Mouse (Mus musculus) forebrain, embryonic 12.5 days (tissue): ENCODE results near the gene Ppp1r27. TPM values are rescaled to one million over a fixed set of nuclear protein-coding genes. Genes with fewer than 3 reads are reported as not detected.
"Not testable (repeated sequence)": the region's sequence is repeated elsewhere in the genome, so short reads cannot be mapped to it uniquely, and the experiment has no call there.

Experiments
- ATAC-seq: fragments of 200-750 bp; cut with Nextera tagmentation; 2 replicates; pipeline ENCODE4 v1.8.0; 2017; ENCODE audit warnings: moderate TSS enrichment; ENCODE audit not compliant: low FRiP score
- H3K27ac ChIP-seq: fragments of 300-500 bp; sonication (generic); 2 replicates; pipeline ENCODE4 v1.5.1; 2016; ENCODE audit warnings: mild to moderate bottlenecking
- H3K27me3 ChIP-seq: fragments of 300-500 bp; sonication (generic); 2 replicates; pipeline ENCODE4 v1.6.1; 2016; ENCODE audit warnings: mild to moderate bottlenecking
- H3K36me3 ChIP-seq: fragments of 300-500 bp; sonication (generic); replicated peaks from 2 replicates; pipeline ENCODE4 v1.6.1; 2016; ENCODE audit warnings: mild to moderate bottlenecking
- H3K4me1 ChIP-seq: fragments of 300-500 bp; sonication (generic); 2 replicates; pipeline ENCODE4 v1.6.1; 2016
- H3K4me2 ChIP-seq: fragments of 300-500 bp; sonication (generic); 2 replicates; pipeline ENCODE4 v1.6.1; 2016; ENCODE audit warnings: mild to moderate bottlenecking, moderate library complexity
- H3K4me3 ChIP-seq: fragments of 300-500 bp; sonication (generic); replicated peaks from 2 replicates; pipeline ENCODE4 v1.5.1; 2016; ENCODE audit warnings: mild to moderate bottlenecking
- H3K9ac ChIP-seq: fragments of 300-500 bp; sonication (generic); 2 replicates; pipeline ENCODE4 v1.6.1; 2016; ENCODE audit warnings: mild to moderate bottlenecking
- H3K9me3 ChIP-seq: fragments of 300-500 bp; sonication (generic); 2 replicates; pipeline ENCODE4 v1.6.1; 2016
- WGBS: fragments of 180-500 bp; shearing (Covaris S2); methylation state at CpG from one replicate; pipeline ENCODE4 v1.1.7; 2016; 5-methylcytosine and 5-hydroxymethylcytosine counted together
- polyA plus RNA-seq: library from polyadenylated mRNA; unstranded; fragments of >200 nt; fragmentation: Nextera tagmentation; extraction: Ambion mirVana; gene quantifications from 2 replicates; pipeline ENCODE4 v1.2.1, GENCODE M21; 2016

Ppp1r27 gene
- not detected in 2 replicates for polyA plus RNA-seq

DNA sequence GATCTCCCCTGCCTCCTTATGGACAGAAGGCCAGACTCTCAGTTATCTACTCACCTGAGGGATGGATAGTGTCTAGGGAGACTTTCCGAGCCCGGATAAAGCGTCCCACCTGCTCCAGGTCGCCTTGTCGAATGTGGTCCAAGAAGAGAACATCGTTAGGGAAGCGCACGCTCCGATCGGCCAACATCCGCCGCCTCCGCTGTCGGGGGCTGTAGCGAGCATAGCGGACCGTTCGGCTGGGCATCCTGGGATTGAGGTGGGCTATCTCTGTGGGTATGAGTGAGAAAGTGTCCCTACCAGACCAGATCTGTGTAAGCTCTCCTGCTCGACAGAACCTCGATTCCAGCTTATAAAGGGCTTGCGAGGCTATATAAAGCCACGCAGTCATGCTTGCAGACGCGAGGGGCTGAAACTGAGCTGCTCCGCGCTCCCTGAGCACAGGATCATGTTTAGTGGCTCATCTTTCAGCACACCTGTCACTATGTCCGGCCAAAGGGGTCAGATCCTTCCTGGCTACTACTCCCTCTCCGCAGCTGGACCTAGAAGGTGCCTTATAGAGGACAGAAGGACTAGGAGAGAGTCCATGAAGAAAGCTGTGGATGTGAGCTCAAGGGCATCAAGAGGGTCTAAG is at the start of gene Ppp1r27:
Gene Ppp1r27, minus strand, starts transcription at position 323 of the 631 bp plus-strand sequence.
- no peaks in the 10 kb centered on the region for H3K27me3 ChIP-seq
- WGBS, result 96% methylated on average over 28 of the region's 28 CpGs
- peak within 1 kb of the TSS; percentile 98 for H3K4me3 ChIP-seq
- H3K36me3 ChIP-seq, result no peaks in the 10 kb centered on the region
- H3K9ac ChIP-seq, result peak within 1 kb of the TSS; percentile 99
- ATAC-seq, result no peak
- peaks cover 27% of the 10 kb centered on the region for H3K4me1 ChIP-seq
- H3K4me2 ChIP-seq, result peak within 1 kb of the TSS; percentile 76
- no peaks in the 10 kb centered on the region for H3K9me3 ChIP-seq
- peak within 1 kb of the TSS; percentile 63; the same call in 1 of the 2 replicates for H3K27ac ChIP-seq

DNA sequence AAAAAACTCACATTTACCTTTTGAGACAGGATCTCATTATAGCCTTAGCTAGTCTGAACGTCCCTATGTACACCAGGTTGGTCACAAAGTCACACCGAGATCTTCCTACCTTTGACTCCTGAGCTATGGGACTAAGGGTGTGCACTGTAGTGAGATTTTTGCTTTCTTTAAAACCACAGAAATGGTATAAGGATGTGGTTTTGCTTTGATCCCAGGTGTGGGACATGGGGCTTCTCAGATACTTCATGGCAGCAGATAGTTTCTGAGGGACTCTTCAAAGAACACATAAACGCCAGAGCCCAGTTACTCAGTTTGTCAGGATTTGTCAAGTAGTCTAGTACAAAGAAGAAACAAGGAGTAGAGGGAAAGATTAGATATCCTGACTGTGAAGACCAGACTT is 49.8 kb upstream of the Ppp1r27 start:
- ATAC-seq, result no peak
- H3K4me2 ChIP-seq, result no peak overlapping the region

DNA sequence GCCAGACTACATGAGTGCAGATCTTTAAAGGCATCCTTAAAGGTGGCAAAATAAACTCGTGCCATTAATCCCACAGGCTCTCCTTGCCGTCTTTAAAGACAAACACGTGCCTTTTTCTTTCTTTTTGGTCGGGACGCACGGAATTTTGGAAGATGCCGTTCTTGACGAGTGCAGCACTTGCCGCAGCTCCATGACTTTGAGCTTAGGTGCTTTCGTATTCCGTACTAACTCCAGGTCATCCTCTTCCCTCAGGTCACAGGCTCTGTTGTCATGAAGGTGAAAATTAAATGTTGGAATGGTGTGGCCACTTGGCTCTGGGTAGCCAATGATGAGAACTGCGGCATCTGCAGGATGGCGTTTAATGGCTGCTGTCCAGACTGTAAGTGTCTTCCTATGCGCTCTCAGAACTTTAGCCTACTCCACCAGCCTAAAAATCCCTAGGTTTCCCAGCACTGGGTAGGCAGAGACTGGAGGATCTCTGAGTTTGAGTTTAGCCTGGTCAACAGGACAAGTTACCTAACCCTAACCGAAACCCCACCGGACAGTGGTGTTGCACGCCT is 48.1 kb upstream of the Ppp1r27 start:
- no peaks in the 10 kb centered on the region for H3K9me3 ChIP-seq
- H3K36me3 ChIP-seq, result peaks cover 63% of the 10 kb centered on the region
- peak overlapping the region; percentile 100 for H3K4me3 ChIP-seq
- H3K4me2 ChIP-seq, result peak overlapping the region; percentile 97
- H3K27me3 ChIP-seq, result no peaks in the 10 kb centered on the region
- peak overlapping the region; percentile 100 for H3K9ac ChIP-seq
- H3K27ac ChIP-seq, result peak overlapping the region; percentile 90
- peaks cover 32% of the 10 kb centered on the region for H3K4me1 ChIP-seq
- ATAC-seq, result no peak
- 51% methylated on average over 17 of the region's 17 CpGs for WGBS

More for the DNA sequence above, 49.8 kb upstream of the Ppp1r27 start:
- Histone ChIP-seq H3K4me1 (peaks cover 27% of the 10 kb centered on the region), H3K9me3 (no peaks in the 10 kb centered on the region), H3K4me3 (no peak overlapping the region), H3K27ac (no peak overlapping the region), H3K27me3 (no peaks in the 10 kb centered on the region), H3K36me3 (peaks cover 65% of the 10 kb centered on the region), H3K9ac (no peak overlapping the region)
- WGBS, result 94% methylated on average over 3 of the region's 3 CpGs

DNA sequence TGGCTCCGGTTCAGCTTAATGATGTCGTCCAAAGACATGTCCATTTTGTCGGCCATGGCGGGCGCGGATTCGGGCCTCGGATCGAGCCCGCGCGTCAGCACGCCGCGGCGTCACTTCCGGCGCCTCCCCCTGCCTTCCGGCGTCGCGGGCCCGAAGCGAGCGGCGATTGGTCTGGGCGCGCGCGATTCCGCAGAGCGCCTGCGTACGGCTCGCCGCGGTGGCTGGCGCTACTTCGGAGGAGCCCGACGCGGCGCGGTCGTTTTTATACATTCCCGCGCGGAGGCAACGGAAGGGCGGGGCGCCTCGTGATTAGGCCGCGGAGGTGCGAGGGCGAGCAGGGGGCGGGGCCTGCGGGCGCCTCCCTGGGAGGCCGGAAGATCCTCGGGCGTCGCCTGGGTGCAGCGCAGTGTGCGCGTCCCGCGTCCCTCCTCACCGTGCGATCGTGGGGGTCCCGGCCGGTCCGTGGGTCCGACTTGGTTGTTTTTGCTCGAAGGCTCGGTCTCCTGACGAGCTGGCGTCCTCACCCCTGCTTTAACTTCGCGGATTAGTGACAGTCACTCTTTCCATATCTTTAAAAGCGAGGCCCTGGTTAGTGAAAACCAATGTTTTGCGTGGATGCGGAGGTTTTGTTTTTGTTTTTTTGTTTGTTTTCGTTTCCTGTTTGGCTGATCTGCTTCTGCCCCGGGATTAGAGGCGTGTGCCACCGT is 47.5 kb upstream of the Ppp1r27 start, which contains the start of the genes Alyref and Anapc11:
Gene Alyref, minus strand, starts transcription at position 83 of the 707 bp plus-strand sequence.
Gene Anapc11, plus strand, starts transcription at position 139 of the 707 bp plus-strand sequence.
- Histone ChIP-seq H3K9me3 (no peaks in the 10 kb centered on the region), H3K27ac (peak within 1 kb of the TSS; percentile 90), H3K36me3 (peaks cover 63% of the 10 kb centered on the region), H3K9ac (peak within 1 kb of the TSS; percentile 100), H3K4me3 (peak within 1 kb of the TSS; percentile 100), H3K27me3 (no peaks in the 10 kb centered on the region), H3K4me2 (peak within 1 kb of the TSS; percentile 97), H3K4me1 (peaks cover 32% of the 10 kb centered on the region)
- ATAC-seq, result peak; percentile 98
- under 1% methylated on average over 86 of the region's 88 CpGs for WGBS

DNA sequence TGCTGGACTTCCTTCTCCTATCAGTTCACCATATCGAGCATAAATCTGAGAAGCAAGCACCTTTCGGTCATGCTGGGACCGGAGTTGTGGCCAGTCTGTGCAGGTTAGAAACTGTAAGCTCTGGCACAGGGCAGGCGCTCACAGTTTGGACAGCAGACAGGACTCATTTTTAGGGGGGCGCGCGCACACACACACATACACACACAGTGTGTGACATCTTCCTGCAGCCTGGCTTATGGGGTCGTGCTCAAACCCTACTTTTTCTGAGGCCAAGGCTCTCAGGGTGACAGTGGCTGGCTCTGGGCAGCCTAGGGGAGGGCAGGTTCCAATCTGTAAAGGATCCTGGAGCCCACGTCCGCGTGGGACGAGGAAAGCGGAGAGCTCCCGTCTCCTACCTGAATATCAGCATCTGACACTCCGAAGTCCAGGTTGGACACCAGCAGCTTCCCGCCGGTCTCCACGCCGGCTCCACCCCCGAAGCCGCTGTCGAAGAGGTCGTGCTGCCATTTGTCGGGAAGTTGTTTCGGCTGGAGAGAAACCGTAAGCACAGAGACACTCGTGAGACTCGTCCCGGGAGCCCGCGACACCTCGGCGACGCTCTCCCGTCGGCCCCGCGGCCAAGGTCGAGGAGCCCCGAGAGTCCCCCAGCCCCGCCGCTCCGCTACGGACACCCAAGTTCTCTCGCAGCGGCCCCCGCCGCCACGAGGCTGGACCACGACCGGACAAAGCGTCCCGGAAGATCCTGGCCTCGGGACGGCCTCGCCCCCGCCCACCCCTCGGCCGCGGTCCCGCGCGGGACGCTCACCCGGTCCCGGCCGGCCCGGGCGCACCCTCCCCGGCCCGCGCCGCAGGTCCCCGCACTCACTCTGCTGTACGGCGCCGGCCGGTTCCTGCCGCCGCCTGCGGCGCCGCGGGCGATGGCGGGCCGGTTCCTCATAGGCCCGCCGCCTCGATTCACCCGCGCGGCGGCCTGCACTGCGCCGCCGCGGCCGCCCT is 46.6 kb upstream of the Ppp1r27 start:
- ATAC-seq, result no peak
- H3K36me3 ChIP-seq, result peaks cover 63% of the 10 kb centered on the region

DNA sequence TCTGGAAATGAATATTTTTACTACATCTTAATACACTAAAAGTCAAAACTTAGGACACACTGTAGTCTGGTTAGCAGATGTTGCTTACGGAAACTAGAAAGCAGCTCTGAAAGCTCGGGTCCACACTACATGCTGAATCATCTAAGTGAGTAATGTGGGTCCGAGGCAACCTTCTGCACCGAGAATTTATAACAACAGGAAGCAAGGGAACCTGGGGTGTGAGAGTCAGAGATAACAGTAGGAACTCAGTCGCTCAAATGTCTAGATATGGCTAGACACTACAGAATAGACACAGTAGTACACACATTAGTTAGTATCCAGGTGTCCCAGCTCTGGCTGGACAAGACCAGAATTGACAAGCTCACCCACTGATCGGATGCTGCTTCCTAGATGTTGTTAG is 37.6 kb upstream of the Ppp1r27 start:
- no peak overlapping the region for H3K4me3 ChIP-seq
- no peak for ATAC-seq
- H3K9me3 ChIP-seq, result 0 out of 2 replicates have a peak, but pooled peaks cover 4% of the 10 kb centered on the region
- no peak overlapping the region for H3K9ac ChIP-seq
- WGBS, result 96% methylated on average over 6 of the region's 6 CpGs
- H3K4me2 ChIP-seq, result no peak overlapping the region
- no peaks in the 10 kb centered on the region for H3K4me1 ChIP-seq
- no peaks in the 10 kb centered on the region for H3K27me3 ChIP-seq
- peaks cover 97% of the 10 kb centered on the region for H3K36me3 ChIP-seq
- no peak overlapping the region for H3K27ac ChIP-seq

More for the DNA sequence above, 46.6 kb upstream of the Ppp1r27 start:
- Histone ChIP-seq H3K4me1 (peaks cover 32% of the 10 kb centered on the region), H3K9ac (peak overlapping the region; percentile 100), H3K27me3 (no peaks in the 10 kb centered on the region), H3K9me3 (no peaks in the 10 kb centered on the region), H3K27ac (peak overlapping the region; percentile 90), H3K4me3 (peak overlapping the region; percentile 100), H3K4me2 (peak overlapping the region; percentile 97)
- WGBS, result 5% methylated on average over 92 of the region's 99 CpGs

DNA sequence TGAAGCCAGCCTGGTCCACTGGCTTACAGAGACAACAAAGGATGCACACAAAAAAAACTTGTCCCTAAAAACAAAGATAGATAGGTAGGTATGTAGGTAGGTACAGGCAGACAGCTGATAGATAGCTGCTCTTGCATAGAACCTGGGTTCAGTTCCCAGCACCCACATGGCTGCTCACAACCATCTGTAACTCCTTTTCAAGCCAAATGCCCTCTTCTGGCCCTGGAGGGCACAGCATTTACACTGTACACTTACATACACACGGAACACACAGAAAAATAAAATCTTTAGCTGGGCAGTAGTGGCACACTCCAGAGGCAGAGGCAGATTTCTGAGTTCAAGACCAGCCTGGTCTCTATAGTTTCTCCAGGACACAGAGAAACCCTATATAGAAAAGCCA is 33.0 kb upstream of the Ppp1r27 start:
- 100% methylated on average over 1 of the region's 1 CpGs for WGBS
- Histone ChIP-seq H3K4me3 (no peak overlapping the region), H3K36me3 (peaks cover 62% of the 10 kb centered on the region), H3K4me2 (no peak overlapping the region), H3K27ac (no peak overlapping the region), H3K27me3 (no peaks in the 10 kb centered on the region), H3K9ac (no peak overlapping the region), H3K4me1 (peaks cover 25% of the 10 kb centered on the region), H3K9me3 (0 out of 2 replicates have a peak, but pooled peaks cover 4% of the 10 kb centered on the region)
- no peak for ATAC-seq

DNA sequence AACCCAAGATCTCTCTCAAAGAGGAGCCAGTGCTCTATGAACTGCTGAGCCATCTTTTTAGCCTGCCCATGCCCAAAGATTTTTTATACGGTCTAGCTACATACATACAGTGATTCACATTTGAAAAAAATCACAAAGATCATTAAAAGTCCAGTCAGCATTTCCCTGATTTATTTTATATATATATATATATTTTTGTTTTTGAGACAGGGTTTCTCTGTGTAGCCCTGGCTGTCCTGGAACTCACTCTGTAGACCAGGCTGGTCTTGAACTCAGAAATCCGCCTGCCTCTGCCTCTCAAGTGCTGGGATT is 32.0 kb upstream of the Ppp1r27 start:
- Histone ChIP-seq H3K36me3 (peaks cover 62% of the 10 kb centered on the region), H3K4me1 (peaks cover 25% of the 10 kb centered on the region)
- H3K4me3 ChIP-seq, H3K9me3 ChIP-seq, ATAC-seq, H3K27ac ChIP-seq, H3K27me3 ChIP-seq, H3K4me2 ChIP-seq, H3K9ac ChIP-seq: not testable (repeated sequence)
- WGBS, result 94% methylated on average over 2 of the region's 2 CpGs

DNA sequence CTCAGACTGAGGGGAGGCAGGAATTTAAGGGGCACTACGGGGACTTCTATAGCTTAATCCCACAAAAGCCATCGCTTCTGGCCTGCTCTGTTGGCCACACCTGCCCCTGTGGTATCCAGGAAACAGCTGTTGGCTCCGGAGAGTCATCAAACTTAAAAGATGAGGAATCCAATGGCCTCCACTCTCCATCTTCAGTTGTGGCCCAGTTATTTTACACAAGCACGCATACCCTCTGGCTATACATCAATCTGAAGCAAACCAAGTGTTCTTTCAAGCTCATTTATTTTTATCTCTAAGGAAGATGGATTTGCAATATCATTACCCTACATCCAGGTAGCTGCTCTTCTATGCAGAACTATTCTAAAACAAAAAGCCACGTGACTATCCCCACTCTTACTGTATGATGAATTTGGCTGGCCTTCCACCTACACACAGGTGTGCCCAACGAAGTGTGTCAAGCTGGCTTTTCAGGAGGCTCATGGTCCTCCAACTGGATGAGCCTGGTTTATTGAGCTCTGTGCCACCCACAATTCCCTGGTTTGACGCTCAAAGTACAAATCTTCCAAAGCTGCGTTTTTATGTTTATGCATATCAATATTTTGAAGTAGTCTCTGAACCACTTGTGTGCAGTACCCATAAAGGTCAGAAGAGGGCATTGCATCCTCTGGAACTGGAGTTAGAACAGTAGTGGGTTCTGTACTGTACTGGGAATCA is 31.5 kb upstream of the Ppp1r27 start:
- no peak for ATAC-seq
- Histone ChIP-seq H3K4me3 (peak overlapping the region; percentile 96), H3K4me2 (peak overlapping the region; percentile 99), H3K9me3 (0 out of 2 replicates have a peak, but pooled peaks cover 4% of the 10 kb centered on the region), H3K27me3 (no peaks in the 10 kb centered on the region), H3K9ac (peak overlapping the region; percentile 94), H3K4me1 (peaks cover 25% of the 10 kb centered on the region), H3K27ac (peak overlapping the region; percentile 93), H3K36me3 (peaks cover 62% of the 10 kb centered on the region)
- WGBS, result 77% methylated on average over 8 of the region's 8 CpGs

DNA sequence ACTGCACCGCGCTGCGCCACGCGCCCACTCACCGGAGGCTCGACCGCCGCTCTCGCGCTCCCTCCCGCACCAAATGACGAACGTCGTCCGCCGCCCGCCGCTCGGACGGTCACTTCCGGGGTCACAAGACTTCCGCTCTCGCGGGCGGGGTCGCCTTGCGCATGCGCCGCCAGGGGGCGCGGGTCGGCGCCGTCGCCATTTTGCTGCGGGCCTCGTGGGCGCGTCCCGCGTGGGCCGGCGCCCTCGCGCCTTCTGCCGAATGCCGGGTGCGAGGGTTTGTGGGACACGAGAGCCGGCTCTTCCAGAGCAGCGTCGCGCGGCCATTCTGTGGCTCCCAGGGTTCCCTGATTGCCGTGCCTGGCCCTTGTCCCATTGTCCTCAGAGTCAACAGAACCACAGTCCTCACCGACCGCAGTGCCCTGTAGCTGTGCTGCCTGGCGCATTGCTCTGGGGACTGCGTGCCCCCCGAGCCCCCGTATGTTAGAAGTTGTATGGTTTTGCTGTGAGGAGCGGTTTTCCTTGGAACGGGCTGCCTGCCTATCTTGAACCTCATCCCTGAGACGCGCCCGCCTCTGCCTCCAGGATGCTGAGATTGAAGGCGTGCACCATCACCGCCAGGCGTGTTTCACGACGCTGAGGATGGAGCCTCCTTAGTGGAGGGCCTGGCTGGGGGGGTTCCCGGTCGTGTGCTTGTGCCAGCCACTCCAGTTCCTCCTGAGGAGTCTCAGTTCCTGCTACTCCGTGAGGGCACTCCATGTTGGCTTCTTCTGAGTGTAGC is 30.7 kb upstream of the Ppp1r27 start, which contains the start of gene Arhgdia:
Gene Arhgdia, minus strand, starts transcription at position 135 of the 778 bp plus-strand sequence.
- peaks cover 25% of the 10 kb centered on the region for H3K4me1 ChIP-seq
- WGBS, result 4% methylated on average over 70 of the region's 75 CpGs
- H3K36me3 ChIP-seq, result peaks cover 62% of the 10 kb centered on the region
- no peaks in the 10 kb centered on the region for H3K27me3 ChIP-seq
- H3K4me3 ChIP-seq, result peak within 1 kb of the TSS; percentile 96
- peak; percentile 65 for ATAC-seq
- peak within 1 kb of the TSS; percentile 93 for H3K27ac ChIP-seq
- H3K9me3 ChIP-seq, result 0 out of 2 replicates have a peak, but pooled peaks cover 4% of the 10 kb centered on the region
- peak within 1 kb of the TSS; percentile 94 for H3K9ac ChIP-seq
- H3K4me2 ChIP-seq, result peak within 1 kb of the TSS; percentile 99
